Mouse (Mus musculus): ENCODE measurements around the gene Gm4631.
"Not testable (repeated sequence)": the region's sequence is repeated elsewhere in the genome, so short reads cannot be mapped to it uniquely, and the experiment has no call there.

Gm4631 gene

DNA sequence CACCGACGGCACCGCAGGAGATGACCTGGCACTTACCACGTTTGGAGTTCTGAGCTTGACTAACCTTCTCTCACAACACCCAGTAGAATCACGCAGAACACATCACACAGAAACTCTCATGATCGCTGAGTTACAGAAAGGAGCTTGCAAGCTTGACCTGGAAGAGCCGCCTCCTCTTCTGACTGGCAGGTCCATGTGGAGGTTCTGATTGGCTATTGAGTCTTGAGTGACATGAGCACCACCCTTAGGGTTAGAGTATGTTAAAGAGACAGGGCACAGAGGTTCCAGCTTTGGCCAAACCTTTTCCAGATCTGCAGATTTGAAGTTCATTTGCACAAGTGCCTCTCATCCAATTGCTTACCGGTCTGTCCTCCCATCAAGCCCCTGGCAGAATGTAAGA is at the start of gene Gm4631:
TSS of gene Gm4631 (minus strand) at position 101 of the 400 bp plus-strand sequence.
- DNase-seq (ENCODE audit: low read depth): not testable (repeated sequence)

- not testable (repeated sequence) for DNase-seq (ENCODE audit: low read depth)
These were observed 34.1 kb upstream of the Gm4631 start, which contains the start of gene Zfp968 for GRCm38 (mm10) chr2:175372136-175372535. TSS of gene Zfp968 (plus strand) at chr2:175372436.

GRCm38 (mm10) chr2:175274825-175275224 is 63.2 kb downstream of the Gm4631 start, which contains the start of gene Gm14440:
TSS of gene Gm14440 (plus strand) at chr2:175275125.
- DNase-seq (ENCODE audit: low read depth): not testable (repeated sequence)
